Mouse (Mus musculus) ES-CJ7 (cell line): Measurements from ENCODE around the gene 2310061I04Rik.

Experiments used
- DNase-seq: peaks from one replicate; pipeline ENCODE4 v3.0.0; 2011; ENCODE audit warnings: low read depth, low spot score

Gene 2310061I04Rik

DNA sequence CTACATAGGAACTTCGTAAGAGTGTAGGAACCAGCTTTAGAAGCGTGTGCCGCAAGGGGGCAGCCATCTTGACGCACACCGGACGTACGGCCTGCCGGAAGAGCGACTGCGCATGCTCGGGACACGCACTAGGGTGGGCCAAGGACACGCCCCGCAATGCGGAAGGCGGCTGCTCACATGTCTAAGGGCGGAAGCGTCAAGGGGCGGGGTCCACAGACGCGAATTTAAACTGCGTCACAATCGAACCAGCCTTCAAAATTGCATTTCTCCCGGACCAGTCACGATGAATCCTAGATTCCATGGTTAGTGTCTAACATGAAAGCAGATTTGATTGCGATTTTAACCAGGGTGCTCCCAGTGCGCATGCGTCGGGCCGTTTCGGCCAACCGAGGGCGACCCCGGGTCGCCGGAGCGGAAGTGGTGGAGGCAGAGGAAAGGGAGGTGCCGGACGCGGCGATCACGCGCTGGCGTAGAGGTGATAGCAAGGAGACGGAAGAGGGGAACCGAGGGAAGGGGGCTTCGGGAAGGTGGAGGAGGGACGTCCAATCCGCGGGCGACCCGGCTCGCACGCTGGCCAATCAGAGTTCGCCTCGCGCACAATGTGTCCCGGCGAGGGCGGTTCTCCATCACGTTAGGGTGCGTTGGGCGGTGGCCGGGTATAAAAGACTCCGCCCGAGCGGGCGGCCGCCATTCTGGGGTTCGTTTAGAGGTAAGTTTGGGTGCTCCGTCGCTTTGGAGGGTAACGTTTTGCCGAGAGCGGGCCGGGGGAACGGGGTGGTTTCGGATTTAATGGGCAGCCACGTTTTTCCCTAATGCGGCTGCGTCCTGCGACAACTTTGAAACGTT, 19.3 kb upstream of the 2310061I04Rik start, which contains the start of the genes Mrps18b and Ppp1r10:
Gene Mrps18b (minus strand): TSS at position 93 of the 846 bp plus-strand sequence.
Gene Ppp1r10 (plus strand): TSS at position 138 of the 846 bp plus-strand sequence.
- DNase-seq: peak; percentile 99

DNA sequence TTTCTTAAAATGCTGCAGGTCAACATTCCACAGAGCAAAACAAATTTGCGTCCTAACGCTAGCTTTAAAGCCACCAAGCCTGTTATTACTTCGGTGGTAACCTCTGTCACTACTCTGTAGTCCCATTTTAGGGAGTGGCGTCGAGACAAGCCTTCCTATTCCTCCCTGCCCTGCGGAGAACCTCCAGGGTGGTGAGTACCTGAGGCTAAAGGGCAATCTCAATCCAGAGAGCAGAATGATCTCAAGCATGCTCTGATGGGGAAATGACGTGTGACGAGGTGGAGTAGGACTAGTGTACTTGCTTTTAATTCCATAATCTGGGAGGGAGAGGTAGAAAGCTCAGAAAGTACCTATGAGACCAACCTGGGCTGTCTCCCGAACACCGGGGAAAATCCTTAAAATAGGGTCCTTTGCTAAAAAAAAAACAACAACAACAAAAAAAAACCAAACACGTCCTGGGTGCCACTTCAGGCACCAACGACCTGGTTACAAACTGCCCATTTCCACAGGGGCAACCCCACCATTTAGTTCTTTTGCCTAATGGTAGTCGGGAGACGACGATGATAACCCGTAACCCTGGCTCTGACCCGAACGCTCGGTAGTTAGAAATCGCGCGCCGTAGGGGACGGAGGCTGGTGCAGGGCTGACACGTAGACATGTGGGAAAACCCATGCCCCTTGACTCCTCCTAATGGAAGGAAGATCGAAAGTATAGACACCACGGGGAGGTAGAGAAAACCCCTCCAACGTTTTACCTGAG, 18.5 kb upstream of the 2310061I04Rik start:
- peak; percentile 58 for DNase-seq

GRCm38 (mm10) chr17:35914975-35915374, 17.7 kb upstream of the 2310061I04Rik start:
- no peak for DNase-seq

DNA sequence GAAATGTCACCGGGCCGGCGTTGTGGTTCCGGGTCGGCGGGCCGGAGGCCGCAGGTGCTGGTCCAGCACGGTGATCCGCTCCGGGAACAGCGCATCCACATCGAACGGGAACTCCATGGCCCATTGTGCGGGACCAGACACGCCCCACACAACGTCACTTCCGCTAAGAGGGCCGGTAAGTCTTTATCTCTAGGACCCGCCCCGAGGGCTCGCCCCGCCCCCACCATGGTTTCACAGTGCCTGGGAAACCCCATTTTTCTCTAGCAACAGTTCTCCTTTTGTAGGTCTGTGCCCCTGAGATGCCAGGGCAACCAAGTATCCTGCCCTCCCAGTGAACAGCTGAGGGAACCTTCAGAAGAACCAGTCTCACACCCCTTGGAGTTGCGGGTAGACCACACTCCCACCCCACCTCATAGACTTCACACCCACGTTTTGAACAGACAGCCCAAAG, 12.7 kb upstream of the 2310061I04Rik start, which contains the start of gene Atat1:
Gene Atat1 (minus strand): TSS at position 157 of the 451 bp plus-strand sequence.
- peak; percentile 91 for DNase-seq

DNA sequence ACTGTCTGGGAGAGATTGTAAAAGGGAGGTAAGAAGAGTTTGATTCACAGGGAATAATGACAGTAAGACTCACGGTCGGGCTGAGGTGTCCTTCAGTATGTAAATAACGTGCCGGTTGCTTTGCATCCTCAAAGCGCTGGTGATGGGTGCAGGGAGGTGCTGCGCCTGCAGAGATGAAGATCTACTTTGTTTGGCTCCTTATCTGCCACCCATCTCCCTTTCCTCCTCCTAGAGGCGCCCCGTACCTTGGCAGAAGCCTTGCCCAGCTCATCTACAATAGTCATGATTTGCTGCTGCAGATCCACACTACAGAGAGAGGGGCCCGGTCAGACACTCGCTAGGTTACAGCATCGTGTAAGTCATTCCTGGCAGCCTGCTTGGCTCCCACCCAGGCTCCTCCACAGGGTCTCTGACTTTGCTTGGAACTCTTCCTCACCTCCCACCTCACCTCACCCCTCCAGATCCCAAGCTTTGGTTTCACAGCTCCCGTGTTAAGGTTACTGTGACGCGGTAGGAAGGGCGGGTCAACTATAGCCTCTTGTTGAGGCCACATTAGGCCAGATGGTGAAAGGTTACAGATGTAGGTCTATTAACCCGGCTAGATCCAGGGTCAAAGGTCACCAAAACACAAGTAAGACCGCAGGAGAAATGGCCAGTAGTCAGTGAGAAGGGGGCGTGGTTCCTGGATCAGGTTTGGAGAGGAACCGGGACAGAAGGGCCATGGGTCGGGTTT, 12.1 kb upstream of the 2310061I04Rik start:
- DNase-seq: no peak

DNA sequence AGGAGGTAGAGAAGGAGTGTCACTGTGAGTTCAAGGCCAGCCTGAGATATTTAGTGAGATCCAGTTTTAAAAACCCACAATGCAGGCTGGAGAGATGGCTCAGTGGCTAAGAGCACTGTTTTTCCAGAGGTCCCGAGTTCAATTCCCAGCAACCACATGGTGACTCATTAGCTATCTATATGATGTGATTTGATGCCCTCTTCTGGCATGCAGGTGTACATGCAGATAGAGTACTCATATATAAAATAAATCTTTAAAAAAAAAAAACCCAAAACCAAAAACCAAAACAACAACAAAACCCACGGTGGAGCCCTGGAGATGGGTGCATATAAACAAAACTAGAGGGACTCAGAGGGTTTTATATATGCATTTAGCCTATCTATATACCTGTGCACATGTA, 10.4 kb upstream of the 2310061I04Rik start:
- DNase-seq: no peak

DNA sequence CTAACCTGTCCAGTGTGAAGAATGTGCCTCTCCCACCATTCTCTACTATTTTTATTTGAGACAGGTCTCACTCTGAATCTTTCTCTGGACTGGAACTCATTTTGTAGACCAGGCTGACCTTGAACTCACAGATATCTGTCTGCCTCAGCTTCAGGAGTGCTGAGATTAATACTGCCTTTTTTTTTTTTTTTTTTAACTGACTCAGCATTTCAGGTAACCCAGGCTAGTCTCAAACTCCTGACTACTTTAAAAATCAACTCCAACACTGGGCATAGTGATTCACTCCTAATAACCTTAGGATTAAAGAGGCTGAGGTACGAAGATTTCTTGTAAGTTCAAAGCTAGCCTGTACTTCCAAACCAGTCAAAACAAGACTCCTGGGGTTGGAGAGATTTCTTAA, 8.4 kb upstream of the 2310061I04Rik start:
- no peak for DNase-seq

DNA sequence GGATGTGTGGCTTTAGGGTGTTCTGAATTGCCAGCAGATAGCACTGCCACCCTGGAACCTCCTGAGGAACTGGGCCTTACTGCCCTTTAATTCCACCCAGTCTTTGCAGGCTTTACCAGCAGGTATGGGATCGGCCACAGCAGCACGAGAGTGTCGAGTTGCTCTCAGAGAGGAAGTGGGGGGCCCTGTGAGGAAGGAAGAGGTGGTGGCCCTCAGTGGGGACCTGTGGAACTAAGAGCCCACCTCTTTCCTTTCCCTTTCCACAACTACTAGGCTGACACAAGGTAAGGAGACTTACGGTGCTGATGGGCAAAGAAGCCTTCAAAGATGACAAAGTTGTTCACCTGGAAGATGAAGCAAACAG, 6.7 kb upstream of the 2310061I04Rik start:
- DNase-seq: no peak

DNA sequence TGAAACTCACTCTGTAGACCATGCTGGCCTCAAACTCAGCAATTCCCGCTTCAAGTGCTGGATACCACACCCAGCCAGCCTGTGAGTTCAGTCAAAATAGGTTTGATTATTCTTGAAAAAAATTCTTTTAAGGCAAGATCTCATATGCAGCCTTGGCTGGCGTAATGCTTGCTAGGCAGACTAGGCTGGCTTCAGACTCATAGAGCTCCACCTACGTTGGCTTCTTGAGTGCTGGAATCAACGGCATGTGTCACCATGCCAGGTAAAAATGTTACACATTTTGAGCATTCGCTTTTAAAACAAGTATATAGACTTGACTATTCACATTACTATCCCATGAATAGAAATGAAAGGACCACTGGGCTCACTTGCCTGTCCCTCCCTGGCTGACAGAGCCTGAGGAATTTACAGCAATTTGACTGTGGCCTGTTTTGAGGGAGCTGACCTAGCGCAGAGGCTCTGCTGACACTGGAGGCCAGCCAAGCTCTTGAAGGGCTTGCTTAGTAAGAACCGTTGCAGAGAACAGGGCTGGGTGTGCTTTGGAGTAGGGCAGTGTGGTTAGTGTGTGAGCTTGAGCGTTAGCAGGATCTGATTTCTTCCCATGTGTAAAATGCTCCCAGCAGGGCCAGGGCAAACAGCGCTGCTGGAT, 6.2 kb upstream of the 2310061I04Rik start:
- DNase-seq: no peak

DNA sequence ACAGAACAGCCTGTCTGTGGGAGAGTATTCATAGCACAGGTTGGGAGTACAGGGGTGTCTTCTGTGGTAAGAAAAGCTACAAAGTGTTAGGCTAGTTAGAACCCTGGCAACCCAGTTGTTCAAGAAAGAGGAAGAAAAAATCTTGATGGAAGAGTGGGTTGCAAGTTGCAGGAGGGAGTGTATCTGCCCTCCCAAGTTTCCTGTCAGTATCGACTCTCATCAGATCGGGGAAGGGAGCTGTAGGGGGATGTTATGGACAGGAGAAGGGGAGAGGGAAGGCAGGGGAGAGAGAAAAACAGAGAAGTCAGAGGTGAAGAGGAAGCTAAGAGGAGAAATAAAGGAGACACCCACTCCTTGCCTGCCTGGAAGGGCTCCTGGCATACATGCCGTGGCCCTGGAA, 3.4 kb upstream of the 2310061I04Rik start:
- DNase-seq: no peak

DNA sequence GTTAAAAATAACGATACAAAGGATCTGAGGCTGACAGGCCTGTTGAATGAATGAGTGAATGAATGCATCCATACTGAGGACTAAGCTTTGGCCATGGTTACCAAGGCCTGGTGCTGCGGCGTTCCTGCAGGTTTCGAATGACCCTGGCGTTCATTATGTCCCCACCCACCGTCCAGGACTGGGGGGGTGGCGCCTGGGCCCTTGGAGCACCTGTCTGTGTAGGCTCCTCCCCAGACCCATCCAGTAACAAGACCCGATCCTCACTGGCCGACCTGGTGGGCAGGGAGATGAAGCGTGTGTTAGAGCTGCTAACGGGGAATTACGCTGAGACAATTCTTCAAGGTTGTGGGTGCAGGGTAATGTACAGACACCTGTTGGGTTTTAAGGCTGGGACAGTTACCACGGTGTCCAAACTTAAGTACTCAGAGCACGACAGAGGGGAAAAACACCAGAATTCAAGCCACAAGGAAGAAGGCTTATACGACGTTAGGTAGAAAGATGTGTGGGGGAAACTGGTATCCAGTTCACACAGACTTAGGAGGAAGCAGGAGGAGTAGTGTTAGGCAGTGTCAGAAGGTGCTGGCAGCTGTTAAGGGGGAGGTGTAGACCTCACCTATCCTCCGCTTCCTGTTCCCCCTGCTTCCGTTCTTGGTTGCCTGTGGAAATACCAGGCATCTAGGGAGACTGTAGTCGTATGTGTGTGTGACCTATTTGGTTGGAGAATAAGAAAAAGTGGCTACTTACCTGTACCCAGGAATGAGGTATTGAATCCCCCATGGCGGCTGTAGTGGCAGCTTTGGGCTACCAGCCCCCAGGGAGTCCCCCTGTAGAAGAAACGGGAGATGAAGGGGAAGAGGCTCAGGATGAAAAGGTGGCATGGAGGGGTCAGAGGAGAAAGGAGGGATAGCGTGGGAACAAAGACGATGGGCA, 678 bp upstream of the 2310061I04Rik start:
- DNase-seq: peak; percentile 69

- DNase-seq: peak; percentile 84
These were observed 9.5 kb downstream of the 2310061I04Rik start for GRCm38 (mm10) chr17:35887725-35888124.

DNA sequence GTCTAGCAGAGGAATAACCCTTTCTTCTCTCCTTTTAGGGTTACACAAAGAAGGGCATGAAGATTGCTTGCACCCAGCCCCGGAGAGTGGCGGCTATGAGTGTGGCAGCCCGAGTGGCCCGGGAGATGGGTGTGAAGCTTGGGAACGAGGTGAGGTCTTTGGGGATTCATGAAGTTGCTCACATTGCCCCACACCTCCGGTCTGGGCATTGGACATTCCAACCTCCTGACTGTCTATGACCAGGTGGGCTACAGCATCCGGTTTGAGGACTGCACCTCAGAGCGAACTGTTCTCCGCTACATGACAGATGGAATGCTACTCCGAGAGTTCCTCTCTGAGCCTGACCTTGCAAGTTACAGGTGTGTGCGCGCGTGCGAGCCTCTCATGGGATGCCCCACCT, 13.5 kb downstream of the 2310061I04Rik start:
- no peak for DNase-seq

GRCm38 (mm10) chr17:35882924-35883323, 14.3 kb downstream of the 2310061I04Rik start:
- DNase-seq: no peak

DNA sequence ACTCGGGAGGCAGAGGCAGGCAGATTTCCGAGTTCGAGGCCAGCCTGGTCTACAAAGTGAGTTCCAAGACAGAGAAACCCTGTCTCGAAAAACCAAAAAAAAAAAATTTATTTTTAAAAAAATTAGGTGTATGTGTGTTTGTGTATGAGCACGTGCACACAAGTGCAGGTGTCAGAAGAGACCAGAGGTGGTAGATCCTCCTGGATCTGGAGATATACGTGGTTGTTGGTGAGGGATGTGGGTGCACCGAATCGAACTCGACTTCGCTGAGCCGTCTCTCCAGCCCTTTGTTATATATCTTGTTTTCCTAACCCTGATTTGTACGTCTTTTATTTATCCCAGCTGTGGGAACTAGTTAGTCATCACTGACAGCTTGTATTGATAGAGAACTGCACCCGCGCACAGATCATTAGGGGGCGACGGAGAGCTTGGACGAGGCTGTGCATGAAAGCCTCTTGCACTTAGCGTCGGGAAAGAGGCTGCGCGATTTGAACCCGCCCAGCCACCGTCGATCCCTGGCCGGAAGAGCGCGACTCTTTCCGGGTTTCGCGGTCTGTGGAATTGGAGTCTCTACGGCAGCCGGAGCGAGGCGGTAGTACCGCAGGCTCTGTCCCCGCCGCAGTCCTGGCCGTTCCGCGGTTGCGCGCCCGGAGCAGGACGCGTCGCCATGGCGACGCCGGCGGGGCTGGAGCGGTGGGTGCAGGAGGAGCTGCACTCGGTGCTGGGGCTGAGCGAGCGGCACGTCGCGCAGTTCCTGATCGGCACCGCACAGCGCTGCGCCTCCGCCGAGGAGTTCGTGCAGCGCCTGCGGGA, 17.8 kb downstream of the 2310061I04Rik start, which contains the start of gene Dhx16:
Gene Dhx16 (plus strand): TSS at position 575 of the 813 bp plus-strand sequence.
- DNase-seq: peak; percentile 96

- DNase-seq: no peak
These were observed 22.5 kb downstream of the 2310061I04Rik start for GRCm38 (mm10) chr17:35874721-35875120.

GRCm38 (mm10) chr17:35873774-35874519, 23.3 kb downstream of the 2310061I04Rik start:
- peak; percentile 82 for DNase-seq
